Mouse (Mus musculus): ENCODE measurements around the gene Rab3d. TPM values are rescaled to one million over a fixed set of nuclear protein-coding genes. Genes with fewer than 3 reads are reported as not detected.

The Rab3d gene
- polyA plus RNA-seq, 1 experiment from 2014 or later = 11.1 TPM

- H3K9ac ChIP-seq = no peak overlapping the region
- H3K9me3 ChIP-seq = no peaks in the 10 kb centered on the region
- H3K4me2 ChIP-seq (replicated peaks) = no peak overlapping the region
- no peak overlapping the region for H3K4me3 ChIP-seq
- H3K27me3 ChIP-seq = peaks cover 12% of the 10 kb centered on the region
- no peak overlapping the region for H3K27ac ChIP-seq
- peaks cover 5% of the 10 kb centered on the region for H3K4me1 ChIP-seq
- no peak for ATAC-seq (ENCODE audit: insufficient number of reproducible peaks, insufficient read depth, low FRiP score, low TSS enrichment)
- H3K36me3 ChIP-seq = no peaks in the 10 kb centered on the region
- WGBS = 75% methylated on average over 3 of the region's 3 CpGs
Measured at GRCm38 (mm10) chr9:21954635-21955034, 36.6 kb upstream of the Rab3d start.

- ATAC-seq (ENCODE audit: insufficient number of reproducible peaks, insufficient read depth, low FRiP score, low TSS enrichment) = no peak
Measured at GRCm38 (mm10) chr9:21953600-21953999, 35.6 kb upstream of the Rab3d start.

GRCm38 (mm10) chr9:21951977-21952376, 34.0 kb upstream of the Rab3d start:
- Histone ChIP-seq H3K9me3 (no peaks in the 10 kb centered on the region), H3K4me1 (peaks cover 14% of the 10 kb centered on the region), H3K27me3 (peaks cover 20% of the 10 kb centered on the region), H3K27ac (no peak overlapping the region), H3K4me2 (replicated peaks) (no peak overlapping the region), H3K36me3 (no peaks in the 10 kb centered on the region), H3K4me3 (no peak overlapping the region), H3K9ac (no peak overlapping the region)
- 67% methylated on average over 3 of the region's 3 CpGs for WGBS
- ATAC-seq (ENCODE audit: insufficient number of reproducible peaks, insufficient read depth, low FRiP score, low TSS enrichment) = no peak

More at GRCm38 (mm10) chr9:21953600-21953999, 35.6 kb upstream of the Rab3d start:
- H3K4me2 ChIP-seq (replicated peaks) = no peak overlapping the region
- no peaks in the 10 kb centered on the region for H3K9me3 ChIP-seq
- no peak overlapping the region for H3K27ac ChIP-seq
- H3K4me3 ChIP-seq = no peak overlapping the region
- H3K9ac ChIP-seq = no peak overlapping the region
- H3K27me3 ChIP-seq = peaks cover 5% of the 10 kb centered on the region
- 11% methylated on average over 3 of the region's 3 CpGs for WGBS
- H3K4me1 ChIP-seq = peaks cover 5% of the 10 kb centered on the region
- H3K36me3 ChIP-seq = no peaks in the 10 kb centered on the region

- H3K4me1 ChIP-seq = peaks cover 8% of the 10 kb centered on the region
- H3K9ac ChIP-seq = no peak overlapping the region
- WGBS = 17% methylated on average over 11 of the region's 11 CpGs
- no peaks in the 10 kb centered on the region for H3K9me3 ChIP-seq
- H3K4me3 ChIP-seq = no peak overlapping the region
- H3K36me3 ChIP-seq = no peaks in the 10 kb centered on the region
- no peak overlapping the region for H3K27ac ChIP-seq
- peaks cover 26% of the 10 kb centered on the region for H3K27me3 ChIP-seq
- ATAC-seq (ENCODE audit: insufficient number of reproducible peaks, insufficient read depth, low FRiP score, low TSS enrichment) = no peak
- H3K4me2 ChIP-seq (replicated peaks) = no peak overlapping the region
Measured at GRCm38 (mm10) chr9:21950322-21950721, 32.3 kb upstream of the Rab3d start.

GRCm38 (mm10) chr9:21948790-21949189, 30.8 kb upstream of the Rab3d start:
- Histone ChIP-seq H3K9ac (no peak overlapping the region), H3K9me3 (no peaks in the 10 kb centered on the region), H3K4me3 (no peak overlapping the region), H3K36me3 (no peaks in the 10 kb centered on the region), H3K27me3 (peaks cover 26% of the 10 kb centered on the region), H3K27ac (no peak overlapping the region), H3K4me1 (peaks cover 8% of the 10 kb centered on the region), H3K4me2 (replicated peaks) (no peak overlapping the region)
- ATAC-seq (ENCODE audit: insufficient number of reproducible peaks, insufficient read depth, low FRiP score, low TSS enrichment) = no peak
- 71% methylated on average over 6 of the region's 6 CpGs for WGBS

GRCm38 (mm10) chr9:21948146-21948545, 30.2 kb upstream of the Rab3d start:
- peaks cover 8% of the 10 kb centered on the region for H3K4me1 ChIP-seq
- H3K36me3 ChIP-seq = no peaks in the 10 kb centered on the region
- H3K9ac ChIP-seq = no peak overlapping the region
- H3K27ac ChIP-seq = no peak overlapping the region
- ATAC-seq (ENCODE audit: insufficient number of reproducible peaks, insufficient read depth, low FRiP score, low TSS enrichment) = no peak
- H3K4me3 ChIP-seq = no peak overlapping the region
- peaks cover 29% of the 10 kb centered on the region for H3K27me3 ChIP-seq
- no peaks in the 10 kb centered on the region for H3K9me3 ChIP-seq
- 58% methylated on average over 8 of the region's 8 CpGs for WGBS
- no peak overlapping the region for H3K4me2 ChIP-seq (replicated peaks)

- H3K4me2 ChIP-seq (replicated peaks) = 0 out of 2 replicates have a peak overlapping the region, but pooled peaks have one; percentile 9
- ATAC-seq (ENCODE audit: insufficient number of reproducible peaks, insufficient read depth, low FRiP score, low TSS enrichment) = no peak
Measured at GRCm38 (mm10) chr9:21947540-21948130, 29.6 kb upstream of the Rab3d start.

GRCm38 (mm10) chr9:21944267-21944666, 26.3 kb upstream of the Rab3d start:
- Histone ChIP-seq H3K9me3 (no peaks in the 10 kb centered on the region), H3K9ac (no peak overlapping the region), H3K4me2 (replicated peaks) (no peak overlapping the region), H3K27ac (no peak overlapping the region), H3K4me1 (peaks cover 8% of the 10 kb centered on the region), H3K4me3 (no peak overlapping the region), H3K36me3 (0 out of 2 replicates have a peak, but pooled peaks cover 3% of the 10 kb centered on the region), H3K27me3 (peaks cover 31% of the 10 kb centered on the region)
- ATAC-seq (ENCODE audit: insufficient number of reproducible peaks, insufficient read depth, low FRiP score, low TSS enrichment) = no peak
- 26% methylated on average over 23 of the region's 23 CpGs for WGBS

More at GRCm38 (mm10) chr9:21947540-21948130, 29.6 kb upstream of the Rab3d start:
- H3K9ac ChIP-seq = no peak overlapping the region
- H3K9me3 ChIP-seq = no peaks in the 10 kb centered on the region
- 7% methylated on average over 26 of the region's 28 CpGs for WGBS
- H3K27me3 ChIP-seq = peaks cover 31% of the 10 kb centered on the region
- no peak overlapping the region for H3K4me3 ChIP-seq
- peaks cover 8% of the 10 kb centered on the region for H3K4me1 ChIP-seq
- no peak overlapping the region for H3K27ac ChIP-seq
- H3K36me3 ChIP-seq = no peaks in the 10 kb centered on the region

- Histone ChIP-seq H3K9me3 (no peaks in the 10 kb centered on the region), H3K36me3 (0 out of 2 replicates have a peak, but pooled peaks cover 3% of the 10 kb centered on the region), H3K4me3 (no peak overlapping the region), H3K4me1 (peaks cover 8% of the 10 kb centered on the region), H3K4me2 (replicated peaks) (no peak overlapping the region), H3K27me3 (peaks cover 27% of the 10 kb centered on the region), H3K27ac (no peak overlapping the region), H3K9ac (no peak overlapping the region)
- ATAC-seq (ENCODE audit: insufficient number of reproducible peaks, insufficient read depth, low FRiP score, low TSS enrichment) = no peak
- whole genome bisulfite sequencing = 53% methylated on average over 12 of the region's 12 CpGs
Measured at GRCm38 (mm10) chr9:21943638-21944037, 25.6 kb upstream of the Rab3d start.

GRCm38 (mm10) chr9:21943046-21943445, 25.1 kb upstream of the Rab3d start:
- Histone ChIP-seq H3K36me3 (0 out of 2 replicates have a peak, but pooled peaks cover 3% of the 10 kb centered on the region), H3K4me3 (no peak overlapping the region), H3K27me3 (peaks cover 21% of the 10 kb centered on the region), H3K4me1 (peaks cover 8% of the 10 kb centered on the region), H3K27ac (no peak overlapping the region), H3K9me3 (no peaks in the 10 kb centered on the region), H3K4me2 (replicated peaks) (no peak overlapping the region), H3K9ac (no peak overlapping the region)
- WGBS = 76% methylated on average over 12 of the region's 12 CpGs
- ATAC-seq (ENCODE audit: insufficient number of reproducible peaks, insufficient read depth, low FRiP score, low TSS enrichment) = no peak

- no peak overlapping the region for H3K4me3 ChIP-seq
- ATAC-seq (ENCODE audit: insufficient number of reproducible peaks, insufficient read depth, low FRiP score, low TSS enrichment) = no peak
- 86% methylated on average over 4 of the region's 4 CpGs for WGBS
- H3K27me3 ChIP-seq = 0 out of 2 replicates have a peak, but pooled peaks cover 4% of the 10 kb centered on the region
- H3K4me1 ChIP-seq = peaks cover 9% of the 10 kb centered on the region; the same call in 1 of the 2 replicates
- no peak overlapping the region for H3K9ac ChIP-seq
- no peaks in the 10 kb centered on the region for H3K9me3 ChIP-seq
- no peak overlapping the region for H3K4me2 ChIP-seq (replicated peaks)
- H3K36me3 ChIP-seq = 0 out of 2 replicates have a peak, but pooled peaks cover 3% of the 10 kb centered on the region
- no peak overlapping the region for H3K27ac ChIP-seq
Measured at GRCm38 (mm10) chr9:21938234-21938855, 20.4 kb upstream of the Rab3d start.

- ATAC-seq (ENCODE audit: insufficient number of reproducible peaks, insufficient read depth, low FRiP score, low TSS enrichment) = no peak
- H3K4me1 ChIP-seq = peaks cover 9% of the 10 kb centered on the region; the same call in 1 of the 2 replicates
- H3K4me3 ChIP-seq = peak overlapping the region; percentile 62
- peak overlapping the region; percentile 63; the same call in 1 of the 2 replicates for H3K9ac ChIP-seq
- no peak overlapping the region for H3K27ac ChIP-seq
- H3K27me3 ChIP-seq = no peaks in the 10 kb centered on the region
- no peaks in the 10 kb centered on the region for H3K9me3 ChIP-seq
- 0 out of 2 replicates have a peak, but pooled peaks cover 3% of the 10 kb centered on the region for H3K36me3 ChIP-seq
- 84% methylated on average over 4 of the region's 4 CpGs for WGBS
- H3K4me2 ChIP-seq (replicated peaks) = peak overlapping the region; percentile 81
Measured at GRCm38 (mm10) chr9:21937711-21938175, 19.8 kb upstream of the Rab3d start.
